Mouse (Mus musculus): ENCODE results near the gene Hspa12a. TPM values are rescaled to one million over a fixed set of nuclear protein-coding genes. Genes with fewer than 3 reads are reported as not detected.

The Hspa12a gene
- polyA plus RNA-seq, 1 experiment from 2014 or later: 31.9 TPM

DNA sequence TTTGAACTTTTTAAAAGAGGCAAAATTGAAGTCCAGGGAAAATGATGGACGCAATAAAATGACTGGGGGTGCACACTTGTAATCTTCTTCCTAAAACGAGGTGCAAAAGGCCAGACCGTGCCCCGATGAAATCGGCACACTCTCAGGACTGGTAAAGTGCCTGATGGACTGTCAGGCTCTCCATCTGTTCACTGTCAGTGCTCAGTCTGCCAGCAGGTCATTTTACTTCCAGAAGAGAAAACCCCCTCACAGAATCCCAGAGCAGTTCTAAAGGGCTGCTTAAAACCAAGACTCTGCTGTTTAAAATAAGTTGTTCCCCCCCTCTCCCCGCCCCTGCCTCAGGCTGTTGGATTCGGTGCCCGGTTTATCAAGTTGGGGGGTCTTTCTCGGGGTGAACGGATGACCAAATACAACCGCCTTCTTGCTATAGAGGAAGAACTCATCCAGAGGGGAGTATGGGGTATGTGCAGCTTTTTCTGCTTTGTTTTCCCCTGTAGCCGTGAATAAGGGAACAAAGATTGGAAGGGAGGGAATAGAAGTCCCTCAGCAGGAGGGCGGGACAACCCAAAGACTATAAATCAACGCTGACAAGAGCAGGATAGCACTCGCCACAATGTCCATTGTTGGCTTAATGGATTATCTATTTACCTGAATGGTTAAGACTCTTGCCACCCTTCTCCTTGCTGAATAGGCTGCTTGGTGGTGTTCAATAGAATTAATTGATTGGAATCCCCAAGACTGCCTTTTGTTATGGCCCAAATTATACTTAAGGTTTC is 25.5 kb upstream of the Hspa12a start:
- Histone ChIP-seq H3K4me3 (replicated peaks; ENCODE audit: low read depth, low read length) (no peak overlapping the region), H3K27me3 (ENCODE audit: control insufficient read depth, insufficient read depth, low read length) (peaks cover 61% of the 10 kb centered on the region), H3K36me3 (ENCODE audit: control insufficient read depth, insufficient read depth, low read length) (no peaks in the 10 kb centered on the region), H3K4me1 (ENCODE audit: control insufficient read depth, insufficient read depth, low read length) (no peaks in the 10 kb centered on the region), H3K9me3 (ENCODE audit: control insufficient read depth, low read length) (no peaks in the 10 kb centered on the region), H3K27ac (replicated peaks; ENCODE audit: low read depth, low read length) (no peak overlapping the region), H3K9ac (replicated peaks; ENCODE audit: low read length) (no peak overlapping the region), H3K4me2 (ENCODE audit: low read length) (no peak overlapping the region)
- ATAC-seq (ENCODE audit: low FRiP score, low TSS enrichment) (no peak), DNase-seq (peak; percentile 25)
- WGBS: 12% methylated on average over 15 of the region's 15 CpGs

DNA sequence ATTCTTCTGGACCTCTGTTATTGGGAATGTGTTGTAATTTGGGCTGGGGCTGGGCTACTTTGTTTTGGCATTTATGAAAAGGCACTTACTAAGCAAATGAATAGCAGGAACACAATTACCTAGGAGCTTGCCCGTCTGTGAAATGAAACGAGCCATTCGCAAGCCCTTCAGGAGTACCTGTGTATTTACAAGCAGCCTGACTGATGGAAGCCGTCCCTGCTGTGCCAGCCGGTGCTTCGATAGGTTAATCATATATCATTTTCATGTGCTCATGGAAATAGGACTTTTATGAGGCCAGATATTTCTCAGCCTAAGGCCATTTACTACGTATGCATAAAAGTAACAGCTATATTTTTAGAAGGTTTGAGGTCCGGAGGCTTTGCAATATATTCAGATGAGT is 19.6 kb upstream of the Hspa12a start:
- no peak overlapping the region for H3K4me3 ChIP-seq (replicated peaks; ENCODE audit: low read depth, low read length)

DNA sequence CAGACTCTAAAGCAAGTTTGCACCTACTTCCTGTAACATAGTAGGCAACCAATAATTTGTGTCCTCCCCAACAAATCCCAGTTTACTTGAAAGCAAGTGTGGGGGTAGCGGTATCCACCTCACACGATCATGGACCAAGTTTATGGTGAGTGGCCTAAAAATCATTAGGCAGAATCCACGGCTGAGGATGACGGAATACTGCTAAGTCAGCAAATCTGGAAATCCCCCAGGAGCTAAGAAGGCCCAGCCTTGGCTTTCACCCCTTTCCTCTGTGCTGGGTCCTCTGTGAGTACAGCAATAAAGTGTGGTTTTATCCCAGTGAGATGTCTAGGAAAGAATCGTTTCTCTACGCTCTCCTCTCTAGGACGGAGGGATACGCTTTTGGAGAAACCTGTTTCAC is 11.3 kb upstream of the Hspa12a start:
- no peaks in the 10 kb centered on the region for H3K9me3 ChIP-seq (ENCODE audit: control insufficient read depth, low read length)
- WGBS: 93% methylated on average over 8 of the region's 8 CpGs
- H3K9ac ChIP-seq (replicated peaks; ENCODE audit: low read length): no peak overlapping the region
- DNase-seq (no peak), ATAC-seq (ENCODE audit: low FRiP score, low TSS enrichment) (no peak)
- no peak overlapping the region for H3K27ac ChIP-seq (replicated peaks; ENCODE audit: low read depth, low read length)
- no peaks in the 10 kb centered on the region for H3K4me1 ChIP-seq (ENCODE audit: control insufficient read depth, insufficient read depth, low read length)
- no peaks in the 10 kb centered on the region for H3K27me3 ChIP-seq (ENCODE audit: control insufficient read depth, insufficient read depth, low read length)
- no peaks in the 10 kb centered on the region for H3K36me3 ChIP-seq (ENCODE audit: control insufficient read depth, insufficient read depth, low read length)
- no peak overlapping the region for H3K4me3 ChIP-seq (replicated peaks; ENCODE audit: low read depth, low read length)
- no peak overlapping the region for H3K4me2 ChIP-seq (ENCODE audit: low read length)

More for the DNA sequence above, 19.6 kb upstream of the Hspa12a start:
- Histone ChIP-seq H3K9ac (replicated peaks; ENCODE audit: low read length) (no peak overlapping the region), H3K4me1 (ENCODE audit: control insufficient read depth, insufficient read depth, low read length) (no peaks in the 10 kb centered on the region), H3K27me3 (ENCODE audit: control insufficient read depth, insufficient read depth, low read length) (peaks cover 12% of the 10 kb centered on the region; the same call in 1 of the 2 replicates), H3K9me3 (ENCODE audit: control insufficient read depth, low read length) (no peaks in the 10 kb centered on the region), H3K4me2 (ENCODE audit: low read length) (no peak overlapping the region), H3K27ac (replicated peaks; ENCODE audit: low read depth, low read length) (no peak overlapping the region), H3K36me3 (ENCODE audit: control insufficient read depth, insufficient read depth, low read length) (no peaks in the 10 kb centered on the region)
- DNase-seq: no peak
- no peak for ATAC-seq (ENCODE audit: low FRiP score, low TSS enrichment)
- WGBS: 79% methylated on average over 8 of the region's 8 CpGs

DNA sequence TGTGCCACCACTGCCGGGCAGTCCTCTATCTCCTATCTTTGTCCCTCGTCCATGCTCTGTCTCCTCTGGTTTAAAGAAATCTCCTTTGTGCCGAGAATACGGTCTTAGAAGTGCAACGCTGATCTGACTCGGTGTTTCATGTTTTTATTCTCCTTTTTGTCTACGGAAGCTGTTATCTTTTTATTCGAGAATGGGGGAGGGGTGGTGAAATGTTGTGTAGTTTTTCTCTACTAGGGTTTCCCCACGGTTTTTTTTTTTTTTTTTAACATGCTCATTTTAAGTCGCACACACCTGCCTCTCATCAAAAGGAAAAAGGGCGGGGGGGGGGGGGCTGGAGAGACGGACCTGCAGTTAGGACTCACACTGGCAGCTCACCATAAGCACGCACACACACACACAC is 8.8 kb upstream of the Hspa12a start:
- H3K27ac ChIP-seq (replicated peaks; ENCODE audit: low read depth, low read length): no peak overlapping the region
- no peak overlapping the region for H3K4me2 ChIP-seq (ENCODE audit: low read length)
- H3K9ac ChIP-seq (replicated peaks; ENCODE audit: low read length): no peak overlapping the region
- no peak for ATAC-seq (ENCODE audit: low FRiP score, low TSS enrichment)
- no peak overlapping the region for H3K4me3 ChIP-seq (replicated peaks; ENCODE audit: low read depth, low read length)
- no peaks in the 10 kb centered on the region for H3K27me3 ChIP-seq (ENCODE audit: control insufficient read depth, insufficient read depth, low read length)
- WGBS: 73% methylated on average over 12 of the region's 13 CpGs
- no peaks in the 10 kb centered on the region for H3K9me3 ChIP-seq (ENCODE audit: control insufficient read depth, low read length)
- no peak for DNase-seq
- H3K36me3 ChIP-seq (ENCODE audit: control insufficient read depth, insufficient read depth, low read length): no peaks in the 10 kb centered on the region
- H3K4me1 ChIP-seq (ENCODE audit: control insufficient read depth, insufficient read depth, low read length): no peaks in the 10 kb centered on the region

DNA sequence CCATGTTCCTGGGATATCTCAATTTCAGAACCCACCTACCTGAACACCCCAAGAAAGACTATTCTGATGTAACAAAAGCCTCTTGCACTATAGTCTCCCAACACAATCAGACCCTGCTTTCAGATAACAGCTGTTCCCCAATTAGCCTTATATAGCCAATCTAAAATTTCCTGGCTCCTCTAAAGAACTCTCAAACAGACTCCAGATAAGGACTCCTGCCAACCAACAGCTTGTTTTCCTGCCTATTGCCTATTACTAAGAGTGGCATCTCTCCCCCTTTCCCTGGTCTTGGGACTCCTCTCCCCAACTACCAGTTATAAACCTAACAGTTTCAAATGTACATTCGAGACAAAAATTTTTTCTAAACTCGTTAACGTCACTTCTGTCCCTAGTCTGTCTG is 8.1 kb upstream of the Hspa12a start:
- no peak overlapping the region for H3K27ac ChIP-seq (replicated peaks; ENCODE audit: low read depth, low read length)
- no peaks in the 10 kb centered on the region for H3K4me1 ChIP-seq (ENCODE audit: control insufficient read depth, insufficient read depth, low read length)
- H3K4me3 ChIP-seq (replicated peaks; ENCODE audit: low read depth, low read length): no peak overlapping the region
- 94% methylated on average over 3 of the region's 3 CpGs for WGBS
- H3K9ac ChIP-seq (replicated peaks; ENCODE audit: low read length): no peak overlapping the region
- H3K9me3 ChIP-seq (ENCODE audit: control insufficient read depth, low read length): no peaks in the 10 kb centered on the region
- no peaks in the 10 kb centered on the region for H3K27me3 ChIP-seq (ENCODE audit: control insufficient read depth, insufficient read depth, low read length)
- H3K36me3 ChIP-seq (ENCODE audit: control insufficient read depth, insufficient read depth, low read length): no peaks in the 10 kb centered on the region
- DNase-seq: no peak
- ATAC-seq (ENCODE audit: low FRiP score, low TSS enrichment): no peak
- no peak overlapping the region for H3K4me2 ChIP-seq (ENCODE audit: low read length)

DNA sequence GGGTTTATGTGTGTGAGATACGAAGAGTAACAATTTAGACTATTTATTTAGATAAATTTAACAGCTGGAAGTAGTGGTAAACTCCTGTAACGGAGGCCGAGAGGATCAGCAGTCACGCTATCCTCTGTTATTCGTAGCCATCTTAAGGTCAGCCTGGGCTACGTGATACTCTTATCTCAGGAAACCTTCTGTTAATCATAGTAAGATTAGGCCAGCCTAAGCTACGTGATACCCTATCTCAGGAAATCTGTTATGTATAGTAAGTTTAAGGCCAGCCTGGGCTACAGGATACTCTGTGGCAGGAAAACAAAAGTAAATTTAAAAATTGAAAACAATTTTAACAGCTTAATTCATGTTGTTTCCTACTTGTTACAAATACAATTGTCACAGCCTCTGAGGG is 2.5 kb upstream of the Hspa12a start:
- Histone ChIP-seq H3K9me3 (ENCODE audit: control insufficient read depth, low read length) (no peaks in the 10 kb centered on the region), H3K4me1 (ENCODE audit: control insufficient read depth, insufficient read depth, low read length) (peaks cover 10% of the 10 kb centered on the region), H3K9ac (replicated peaks; ENCODE audit: low read length) (no peak overlapping the region), H3K27me3 (ENCODE audit: control insufficient read depth, insufficient read depth, low read length) (peaks cover 15% of the 10 kb centered on the region; the same call in 1 of the 2 replicates), H3K4me3 (replicated peaks; ENCODE audit: low read depth, low read length) (no peak overlapping the region), H3K27ac (replicated peaks; ENCODE audit: low read depth, low read length) (no peak overlapping the region), H3K36me3 (ENCODE audit: control insufficient read depth, insufficient read depth, low read length) (no peaks in the 10 kb centered on the region), H3K4me2 (ENCODE audit: low read length) (no peak overlapping the region)
- WGBS: 87% methylated on average over 7 of the region's 7 CpGs
- ATAC-seq (ENCODE audit: low FRiP score, low TSS enrichment) (no peak), DNase-seq (no peak)

DNA sequence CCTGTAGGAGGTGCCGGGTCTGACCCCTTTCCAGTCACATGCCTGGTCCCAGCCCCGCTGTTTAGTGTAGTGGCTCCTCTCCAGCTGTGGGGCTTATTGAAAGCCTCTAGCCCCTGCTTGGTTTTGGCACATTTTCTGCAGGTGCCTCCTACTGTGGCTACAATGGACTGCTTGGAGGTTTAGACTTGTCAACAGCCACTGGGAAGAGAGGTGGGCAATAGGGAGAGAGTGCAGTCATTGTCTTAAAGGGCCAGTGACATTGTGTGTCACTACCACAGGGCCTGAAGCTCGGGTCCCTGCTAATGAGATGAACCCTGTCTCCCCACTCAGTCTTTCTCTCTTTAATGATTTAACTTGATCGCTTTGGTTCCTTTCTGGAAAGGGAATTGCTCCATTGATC is 10.4 kb downstream of the Hspa12a start:
- Histone ChIP-seq H3K4me1 (ENCODE audit: control insufficient read depth, insufficient read depth, low read length) (0 out of 2 replicates have a peak, but pooled peaks cover 10% of the 10 kb centered on the region), H3K27me3 (ENCODE audit: control insufficient read depth, insufficient read depth, low read length) (peaks cover 51% of the 10 kb centered on the region), H3K4me3 (replicated peaks; ENCODE audit: low read depth, low read length) (no peak overlapping the region), H3K36me3 (ENCODE audit: control insufficient read depth, insufficient read depth, low read length) (no peaks in the 10 kb centered on the region), H3K9me3 (ENCODE audit: control insufficient read depth, low read length) (no peaks in the 10 kb centered on the region), H3K4me2 (ENCODE audit: low read length) (no peak overlapping the region), H3K9ac (replicated peaks; ENCODE audit: low read length) (no peak overlapping the region), H3K27ac (replicated peaks; ENCODE audit: low read depth, low read length) (no peak overlapping the region)
- ATAC-seq (ENCODE audit: low FRiP score, low TSS enrichment): no peak
- DNase-seq: no peak
- WGBS: 2% methylated on average over 4 of the region's 4 CpGs

DNA sequence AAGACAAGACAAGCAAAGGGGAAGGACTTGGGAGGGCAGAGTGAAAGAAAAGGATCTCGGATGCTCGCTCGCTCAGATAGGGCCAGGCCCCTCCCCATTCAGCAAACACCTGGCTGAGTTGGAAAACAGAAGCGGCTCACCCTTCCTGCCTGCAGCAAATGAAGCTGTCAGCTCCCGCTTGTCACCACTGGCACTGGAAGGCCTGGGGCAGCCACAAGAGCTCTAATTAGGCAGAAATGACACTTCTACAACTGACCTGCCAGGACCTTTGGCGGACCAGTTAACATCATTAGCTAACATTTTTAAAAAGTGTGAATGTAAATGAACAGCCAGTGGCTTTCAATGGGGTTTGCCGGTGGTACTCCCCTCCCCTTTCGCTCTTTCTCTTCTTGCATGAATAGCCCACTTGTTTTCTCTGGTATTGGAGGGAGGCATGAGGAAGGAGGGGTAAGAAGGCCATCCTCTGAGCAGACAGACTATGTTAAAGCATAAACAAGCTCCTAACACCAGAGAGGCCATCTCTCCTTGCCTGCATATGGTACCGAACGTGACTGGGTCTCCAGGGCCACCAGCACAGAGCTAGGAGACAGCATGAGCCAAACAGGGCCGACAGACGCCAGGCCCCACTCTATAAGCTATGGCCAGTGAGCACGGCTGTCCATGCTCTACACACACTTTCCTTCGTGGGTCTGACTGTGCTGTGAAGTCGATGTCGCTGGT is 12.2 kb downstream of the Hspa12a start:
- 0 out of 2 replicates have a peak, but pooled peaks cover 10% of the 10 kb centered on the region for H3K4me1 ChIP-seq (ENCODE audit: control insufficient read depth, insufficient read depth, low read length)
- no peak for ATAC-seq (ENCODE audit: low FRiP score, low TSS enrichment)
- H3K4me3 ChIP-seq (replicated peaks; ENCODE audit: low read depth, low read length): no peak overlapping the region
- peaks cover 51% of the 10 kb centered on the region for H3K27me3 ChIP-seq (ENCODE audit: control insufficient read depth, insufficient read depth, low read length)
- H3K9ac ChIP-seq (replicated peaks; ENCODE audit: low read length): no peak overlapping the region
- no peak overlapping the region for H3K4me2 ChIP-seq (ENCODE audit: low read length)
- DNase-seq: peak; percentile 59
- no peaks in the 10 kb centered on the region for H3K9me3 ChIP-seq (ENCODE audit: control insufficient read depth, low read length)
- no peaks in the 10 kb centered on the region for H3K36me3 ChIP-seq (ENCODE audit: control insufficient read depth, insufficient read depth, low read length)
- WGBS: 9% methylated on average over 16 of the region's 16 CpGs
- H3K27ac ChIP-seq (replicated peaks; ENCODE audit: low read depth, low read length): no peak overlapping the region

DNA sequence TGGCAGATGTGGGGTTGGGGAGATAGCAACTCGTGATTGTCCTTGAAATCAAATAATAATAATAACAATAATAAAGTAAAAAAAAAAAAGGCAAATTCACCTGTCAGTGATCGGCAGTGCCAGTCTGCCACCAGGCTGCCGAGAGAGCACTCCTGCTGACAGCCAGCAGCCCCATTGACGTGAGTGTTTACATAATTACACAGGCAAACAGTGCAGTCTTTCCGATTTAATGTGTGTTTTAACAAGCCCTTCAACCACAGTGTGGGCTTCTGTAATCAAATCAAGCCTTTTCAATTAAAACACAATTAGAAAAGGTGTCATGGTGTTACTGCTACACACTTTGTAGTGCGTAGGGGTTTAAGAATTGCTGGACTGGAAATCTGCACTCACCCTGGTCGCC is 24.3 kb downstream of the Hspa12a start:
- H3K4me3 ChIP-seq (replicated peaks; ENCODE audit: low read depth, low read length): no peak overlapping the region
- 23% methylated on average over 7 of the region's 7 CpGs for WGBS

More for the DNA sequence above, 24.3 kb downstream of the Hspa12a start:
- no peaks in the 10 kb centered on the region for H3K4me1 ChIP-seq (ENCODE audit: control insufficient read depth, insufficient read depth, low read length)
- no peaks in the 10 kb centered on the region for H3K36me3 ChIP-seq (ENCODE audit: control insufficient read depth, insufficient read depth, low read length)
- no peak overlapping the region for H3K9ac ChIP-seq (replicated peaks; ENCODE audit: low read length)
- no peak for DNase-seq
- H3K9me3 ChIP-seq (ENCODE audit: control insufficient read depth, low read length): no peaks in the 10 kb centered on the region
- no peak for ATAC-seq (ENCODE audit: low FRiP score, low TSS enrichment)
- peak overlapping the region; percentile 24 for H3K4me2 ChIP-seq (ENCODE audit: low read length)
- no peak overlapping the region for H3K27ac ChIP-seq (replicated peaks; ENCODE audit: low read depth, low read length)
- H3K27me3 ChIP-seq (ENCODE audit: control insufficient read depth, insufficient read depth, low read length): no peaks in the 10 kb centered on the region
